Comparison of ENCODE assay signal across 25 mouse cellular contexts in the genomic region with DNA sequence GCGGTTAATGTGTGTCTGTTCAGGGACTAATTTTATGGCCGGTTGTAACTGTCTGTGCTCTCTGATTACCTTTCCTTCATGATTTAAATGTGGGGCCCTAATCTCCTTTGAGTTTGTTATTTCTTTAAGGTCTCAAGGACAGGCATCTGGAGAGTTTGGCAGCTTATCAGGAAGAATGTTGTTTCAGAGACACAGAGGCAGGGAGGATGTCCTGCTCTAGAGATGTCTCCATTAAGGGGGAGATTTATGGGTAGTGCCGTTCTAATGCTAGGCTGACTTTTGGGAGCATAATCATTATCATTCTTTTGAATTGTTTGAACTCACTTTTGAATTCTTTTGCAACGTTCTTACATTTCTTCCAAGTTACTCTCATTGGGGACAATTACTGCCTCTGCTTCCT. TPM values are rescaled to one million over a fixed set of nuclear protein-coding genes. Genes with fewer than 3 reads are reported as not detected.
A peak's percentile ranks its signal among the peaks of the same experiment; 100 is the strongest.
DNase-seq lines count a peak whose midpoint lies in the region; ATAC-seq and TF ChIP-seq lines count a peak whose summit lies in the region.
"Had no signal": no experiment of that assay in that cellular context is flagged by ENCODE, and none has a peak within 500 bp of the region (broad histone marks: within the 10 kb centered on the region; RNA-seq: fewer than 3 reads in every experiment).

No protein-coding gene starts in this region.

- H3K36me3 ChIP-seq in kidney, embryonic 15.5 days, result no peaks in the 10 kb centered on the region
- H3K36me3 ChIP-seq in MEL (ENCODE audit: control insufficient read depth in 1 of 2, insufficient read depth in 2 of 2, low read length in 2 of 2), result no peaks in the 10 kb centered on the region
- H3K36me3 ChIP-seq: forebrain, embryonic 10.5 days; heart, embryonic 13.5 days; hindbrain, embryonic 15.5 days had no signal

- peaks cover 9% of the 10 kb centered on the region; the same call in 1 of the 2 replicates for H3K4me1 ChIP-seq in kidney, embryonic 15.5 days
- H3K4me1 ChIP-seq in MEL (ENCODE audit: control insufficient read depth in 1 of 2, insufficient read depth in 2 of 2, low read length in 2 of 2), result no peaks in the 10 kb centered on the region
- H3K4me1 ChIP-seq: forebrain, embryonic 10.5 days; forebrain, embryonic 13.5 days; hindbrain, embryonic 15.5 days had no signal

- DNase-seq in embryo, embryonic 10.5 days (ENCODE audit: low spot score), result peak; percentile 1
- DNase-seq in embryo, embryonic 11 days, result no peak
- DNase-seq in kidney, postnatal 36 days, result no peak
- DNase-seq in MEL (ENCODE audit: low read depth, low spot score), result no peak
- peak; percentile 8 for DNase-seq in mesoderm, embryonic 11.5 days (ENCODE audit: low read depth, low spot score)
- no peak for DNase-seq in layer of hippocampus, adult 2 months (ENCODE audit: low spot score in 2 of 2)
- DNase-seq: adrenal gland, postnatal 10 days; adrenal gland, postnatal 36 days; cerebellum, adult 11 months; cerebellum, adult 2 months; cerebellum, adult 9-11 months; cerebellum, postnatal 25 days; forebrain, postnatal 0 days; gastrocnemius, adult 2 months; gastrocnemius, postnatal 14 days; heart, postnatal 14 days; heart, postnatal 4 days had no signal

- no peak overlapping the region for H3K27ac ChIP-seq in kidney, embryonic 15.5 days
- H3K27ac ChIP-seq in MEL (ENCODE audit: control insufficient read depth, low read depth, low read length), result no peak overlapping the region
- H3K27ac ChIP-seq in layer of hippocampus, adult 2 months, result no peak overlapping the region
- H3K27ac ChIP-seq: forebrain, embryonic 10.5 days; forebrain, embryonic 13.5 days; gastrocnemius, adult 2 months; heart, embryonic 13.5 days; hindbrain, embryonic 15.5 days had no signal

- no peaks in the 10 kb centered on the region for H3K9me3 ChIP-seq in kidney, embryonic 15.5 days (replicated peaks)
- no peaks in the 10 kb centered on the region for H3K9me3 ChIP-seq in MEL (replicated peaks; ENCODE audit: insufficient read depth, low read length)
- H3K9me3 ChIP-seq: forebrain, embryonic 10.5 days; forebrain, embryonic 13.5 days; heart, embryonic 13.5 days; hindbrain, embryonic 15.5 days had no signal

- H3K4me2 ChIP-seq in kidney, embryonic 15.5 days, result no peak overlapping the region
- H3K4me2 ChIP-seq: forebrain, embryonic 13.5 days; heart, embryonic 13.5 days; hindbrain, embryonic 15.5 days had no signal

- TF ChIP-seq EP300 in MEL (IDR thresholded peaks at IDR 0.05; ENCODE audit: low read depth in 1 of 2, low read length in 2 of 2), result no peak

- WGBS in kidney, embryonic 15.5 days, result 7% methylated on average over 4 of the region's 4 CpGs

- TF ChIP-seq CTCF in MEL (IDR thresholded peaks at IDR 0.05 in 2 of 3, conservative IDR thresholded peaks at IDR 0.05 in 1 of 3; ENCODE audit: control insufficient read depth in 1 of 3, insufficient read depth in 1 of 3, low read depth in 2 of 3, low read length in 3 of 3, poor library complexity in 1 of 3, severe bottlenecking in 1 of 3), result no peak
- TF ChIP-seq CTCF in layer of hippocampus, adult 2 months (conservative IDR thresholded peaks at IDR 0.05), result no peak

- no peaks in the 10 kb centered on the region for H3K27me3 ChIP-seq in kidney, embryonic 15.5 days
- peaks cover 0 to 2% of the 10 kb centered on the region in 2 experiments; a peak in 3 of 4 replicates for H3K27me3 ChIP-seq in MEL (ENCODE audit: control insufficient read depth in 1 of 2, insufficient read depth in 2 of 2, low read length in 2 of 2)
- H3K27me3 ChIP-seq: forebrain, embryonic 13.5 days; heart, embryonic 13.5 days; hindbrain, embryonic 15.5 days; Patski had no signal

- peak; percentile 43; the same call in 1 of the 2 replicates for ATAC-seq in kidney, embryonic 15.5 days (replicated peaks; ENCODE audit: low FRiP score)
- ATAC-seq: forebrain, embryonic 13.5 days; forebrain, postnatal 0 days; Patski had no signal

- no peaks in the 10 kb centered on the region for H3K79me2 ChIP-seq in MEL (ENCODE audit: control insufficient read depth, insufficient read depth, low read length, poor library complexity)

- H3K4me3 ChIP-seq in kidney, embryonic 15.5 days (replicated peaks), result no peak overlapping the region
- no peak overlapping the region for H3K4me3 ChIP-seq in MEL (ENCODE audit: control insufficient read depth in 1 of 2, insufficient read depth in 1 of 2, low read depth in 2 of 2, low read length in 2 of 2)
- H3K4me3 ChIP-seq in layer of hippocampus, adult 2 months, result no peak overlapping the region
- H3K4me3 ChIP-seq: forebrain, embryonic 10.5 days; forebrain, embryonic 13.5 days; gastrocnemius, adult 2 months; heart, embryonic 13.5 days; hindbrain, embryonic 15.5 days had no signal

- H3K9ac ChIP-seq in kidney, embryonic 15.5 days, result no peak overlapping the region
- H3K9ac ChIP-seq in MEL (ENCODE audit: control insufficient read depth, low read depth, low read length, poor library complexity, severe bottlenecking), result no peak overlapping the region
- H3K9ac ChIP-seq: forebrain, embryonic 13.5 days; forebrain, postnatal 0 days; heart, embryonic 13.5 days; hindbrain, embryonic 15.5 days had no signal

- TF ChIP-seq RAD21 in MEL (IDR thresholded peaks at IDR 0.05; ENCODE audit: low read depth, low read length), result no peak

- TF ChIP-seq POLR2A in MEL (IDR thresholded peaks at IDR 0.05; ENCODE audit: control insufficient read depth in 1 of 2, insufficient read depth in 1 of 2, low read depth in 1 of 2, low read length in 2 of 2, poor library complexity in 1 of 2), result no peak

TF ChIP-seq in MEL, 35 proteins besides CTCF, POLR2A, EP300 and RAD21:
- no peak for TF ChIP-seq USF2 (IDR thresholded peaks at IDR 0.05; ENCODE audit: borderline replicate concordance in 1 of 2, insufficient read depth in 1 of 2, low read depth in 1 of 2, low read length in 2 of 2)
- peak; percentile 41 for TF ChIP-seq TAL1 (IDR thresholded peaks at IDR 0.05; ENCODE audit: low read length)
- no peak for TF ChIP-seq MYB (IDR thresholded peaks at IDR 0.05; ENCODE audit: low read depth, low read length)
- no peak for TF ChIP-seq CHD2 (IDR thresholded peaks at IDR 0.05; ENCODE audit: low read length)

RNA-seq across cellular contexts. Expression of a gene that starts 1.7 kb away (rescaled TPM):
- 3.8 and 4.2 TPM in 2 replicates for polyA plus RNA-seq in kidney, embryonic 15.5 days (2015; fragmentation: Nextera tagmentation; extraction: Ambion mirVana)
- not detected in 2 replicates for total RNA-seq in MEL (2012; rRNA removed)
- polyA plus RNA-seq in MEL (2012; ENCODE audit: insufficient read depth in 1 of 2, insufficient read length in 2 of 2, low read depth in 1 of 2, low replicate concordance in 2 of 2, missing spikeins in 1 of 2), result under 1 TPM in 1 of 2 experiments, not detected in 1; 0.06 TPM
- total RNA-seq in layer of hippocampus, adult 2 months (2021), result under 1 TPM; 0.22 to 0.61 TPM
- total RNA-seq: ES-E14 had no signal

RNA-seq across cellular contexts. Expression of a gene that starts 32.4 kb away (rescaled TPM):
- polyA plus RNA-seq in kidney, embryonic 15.5 days (2015; fragmentation: Nextera tagmentation; extraction: Ambion mirVana), result 2.8 and 4.0 TPM in 2 replicates
- total RNA-seq in MEL (2012; rRNA removed), result not detected in 2 replicates
- polyA plus RNA-seq in MEL (2012; ENCODE audit: insufficient read depth in 1 of 2, insufficient read length in 2 of 2, low read depth in 1 of 2, low replicate concordance in 2 of 2, missing spikeins in 1 of 2), result not detected
- under 1 TPM; 0.37 to 0.38 TPM for total RNA-seq in layer of hippocampus, adult 2 months (2021)
- total RNA-seq: common myeloid progenitor, adult 5-6 weeks; ES-E14 had no signal
- polyA plus RNA-seq: forebrain, embryonic 10.5 days; forebrain, embryonic 13.5 days; Patski had no signal

RNA-seq across cellular contexts. Expression of a gene that starts 45.6 kb away (rescaled TPM):
- polyA plus RNA-seq in kidney, embryonic 15.5 days (2015; fragmentation: Nextera tagmentation; extraction: Ambion mirVana), result 53.1 and 55.9 TPM in 2 replicates
- 11.7 and 11.9 TPM in 2 replicates for total RNA-seq in MEL (2012; rRNA removed)
- 10 to 100 TPM in 1 of 2 experiments, not detected in 1; 19.1 TPM for polyA plus RNA-seq in MEL (2012; ENCODE audit: insufficient read depth in 1 of 2, insufficient read length in 2 of 2, low read depth in 1 of 2, low replicate concordance in 2 of 2, missing spikeins in 1 of 2)
- 100 to 1,000 TPM; 201 to 210 TPM for total RNA-seq in layer of hippocampus, adult 2 months (2021)

Comparison
In these comparisons a context has a peak if more than half of its experiments do, and no peak if none do; other contexts are left out.
1. DNase-seq: peak in embryo, embryonic 10.5 days (single experiment) and mesoderm, embryonic 11.5 days (single experiment); none in embryo, embryonic 11 days (single experiment), kidney, postnatal 36 days (0 of 2), MEL (single experiment) and layer of hippocampus, adult 2 months (0 of 2).
2. RNA of a gene that starts 45.6 kb away (total RNA-seq): 201 to 210 TPM in layer of hippocampus, adult 2 months; 11.7 to 11.9 TPM in MEL; every median in the first group is over 10 times any median in the second.